Mouse (Mus musculus) embryonic fibroblast, embryonic 13.5 days (primary cell): ENCODE measurements around the gene Rgs12. TPM values are rescaled to one million over a fixed set of nuclear protein-coding genes. Genes with fewer than 3 reads are reported as not detected.

Experiments
- H3K27ac ChIP-seq: 2 replicates; pipeline ENCODE4 v1.5.1; 2012; ENCODE audit warnings: low read length, control low read depth, inconsistent platforms; ENCODE audit not compliant: insufficient read depth
- H3K4me1 ChIP-seq: 2 replicates; pipeline ENCODE4 v1.6.1; 2011; ENCODE audit warnings: low read length; ENCODE audit not compliant: control insufficient read depth, insufficient read depth
- H3K4me3 ChIP-seq: 2 replicates; pipeline ENCODE4 v1.5.1; 2011; ENCODE audit warnings: mild to moderate bottlenecking, control low read depth, low read length; ENCODE audit not compliant: insufficient read depth
- CTCF ChIP-seq: IDR thresholded peaks from 2 replicates; pipeline ENCODE4 v1.5.1; 2011; ENCODE audit warnings: mild to moderate bottlenecking, control low read depth, low read length, moderate library complexity, borderline replicate concordance; ENCODE audit not compliant: insufficient read depth
- POLR2A ChIP-seq: IDR thresholded peaks from 2 replicates; pipeline ENCODE4 v1.6.1; 2011; ENCODE audit warnings: low read depth, mild to moderate bottlenecking, control low read depth, low read length, moderate library complexity
- polyA plus RNA-seq: library from polyadenylated mRNA; stranded (reverse); fragments of >200 nt; gene quantifications from 2 replicates; pipeline ENCODE4 v1.2.4, GENCODE M21; 2011; ENCODE audit warnings: low read depth; ENCODE audit not compliant: missing spikeins, insufficient read length

Gene Rgs12
- polyA plus RNA-seq, 1 experiment: 33.5 TPM

DNA sequence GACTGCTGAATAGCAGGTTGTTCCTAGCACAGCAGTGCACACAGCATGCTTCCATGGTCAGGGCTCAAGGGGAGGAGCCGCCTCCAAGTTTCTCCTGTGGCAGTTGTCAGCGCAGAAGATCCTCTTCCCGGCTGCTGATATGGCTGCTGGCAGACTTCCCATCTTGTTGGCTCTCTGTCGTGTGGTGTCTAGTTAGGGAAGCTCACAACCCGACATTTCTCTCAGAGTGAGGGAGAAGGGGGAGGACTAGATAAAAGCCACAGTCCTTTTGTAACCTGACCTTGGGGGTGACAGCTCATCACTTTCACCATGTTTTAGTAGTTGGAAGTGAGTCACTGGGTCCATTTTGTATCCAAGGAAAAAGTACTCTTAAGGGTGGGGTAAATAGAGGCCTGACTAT is 6.4 kb downstream of the Rgs12 start:
- no peak overlapping the region for H3K27ac ChIP-seq
- no peak for TF ChIP-seq POLR2A
- no peak overlapping the region for H3K4me3 ChIP-seq
- 0 out of 2 replicates have a peak, but pooled peaks cover 8% of the 10 kb centered on the region for H3K4me1 ChIP-seq

DNA sequence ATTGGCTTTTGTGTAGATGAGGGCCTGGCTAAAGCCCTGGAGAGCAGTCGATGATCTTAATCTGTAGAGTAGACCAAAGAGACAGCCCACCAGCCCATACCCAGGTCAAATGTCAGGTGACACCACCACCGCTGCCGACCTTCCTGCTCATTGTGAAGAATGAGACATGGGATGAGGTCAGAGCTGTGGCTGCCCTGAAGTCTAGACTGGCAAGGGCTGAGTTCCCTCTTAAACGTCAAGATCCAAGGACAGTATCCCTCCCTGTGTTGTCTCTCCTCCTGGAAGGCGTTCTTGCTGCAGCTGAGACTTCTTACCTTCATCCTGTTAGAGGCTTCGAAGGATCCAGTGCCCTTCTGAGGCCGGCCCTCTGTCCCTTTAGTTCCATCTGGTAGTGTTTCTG is 6.9 kb downstream of the Rgs12 start:
- no peak overlapping the region for H3K27ac ChIP-seq
- H3K4me3 ChIP-seq: no peak overlapping the region
- H3K4me1 ChIP-seq: 0 out of 2 replicates have a peak, but pooled peaks cover 8% of the 10 kb centered on the region
- TF ChIP-seq CTCF: no peak
- TF ChIP-seq POLR2A: no peak

DNA sequence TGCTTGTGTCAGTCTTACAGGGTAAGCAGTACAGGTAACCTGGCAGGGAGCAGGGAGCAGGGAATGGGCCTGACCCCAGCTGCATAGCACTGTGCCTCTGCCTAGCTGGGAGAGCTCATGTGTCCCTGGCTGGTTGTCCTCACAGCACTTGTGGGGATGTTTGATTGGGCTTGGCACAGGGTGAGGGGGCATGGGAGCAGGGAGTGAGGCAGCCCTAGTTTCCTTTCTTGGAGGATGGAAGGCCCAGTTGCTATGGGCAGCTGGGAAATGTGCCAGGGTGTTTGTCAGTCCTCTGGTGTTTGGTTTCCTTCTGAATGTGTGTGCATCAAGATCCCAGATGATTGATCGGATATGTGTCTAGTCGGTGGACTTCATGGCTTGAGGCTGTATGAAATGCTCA is 7.8 kb downstream of the Rgs12 start:
- 0 out of 2 replicates have a peak, but pooled peaks cover 8% of the 10 kb centered on the region for H3K4me1 ChIP-seq
- H3K4me3 ChIP-seq: no peak overlapping the region
- TF ChIP-seq CTCF (no peak), POLR2A (no peak)
- no peak overlapping the region for H3K27ac ChIP-seq

DNA sequence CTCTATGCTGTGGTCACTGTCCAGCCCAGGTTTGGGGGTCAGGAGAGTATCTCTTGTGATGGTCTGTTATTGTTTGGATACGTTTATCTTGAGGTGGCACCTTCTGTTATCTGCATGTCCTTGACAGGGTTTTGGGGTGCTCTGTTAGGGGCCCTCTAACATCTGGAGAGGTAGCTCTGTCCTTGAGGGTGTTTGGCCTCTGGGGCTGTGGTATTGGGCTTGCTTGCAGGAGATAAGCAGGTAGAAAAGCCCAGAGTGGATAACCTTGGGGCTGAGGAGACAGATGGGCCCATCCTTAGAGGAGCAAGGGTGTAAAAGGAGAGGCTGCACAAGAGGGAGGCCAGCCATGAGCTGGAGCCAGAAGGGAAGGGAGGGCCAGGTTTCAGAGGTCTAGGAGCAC is 10.8 kb downstream of the Rgs12 start:
- TF ChIP-seq CTCF: no peak
- no peak for TF ChIP-seq POLR2A

DNA sequence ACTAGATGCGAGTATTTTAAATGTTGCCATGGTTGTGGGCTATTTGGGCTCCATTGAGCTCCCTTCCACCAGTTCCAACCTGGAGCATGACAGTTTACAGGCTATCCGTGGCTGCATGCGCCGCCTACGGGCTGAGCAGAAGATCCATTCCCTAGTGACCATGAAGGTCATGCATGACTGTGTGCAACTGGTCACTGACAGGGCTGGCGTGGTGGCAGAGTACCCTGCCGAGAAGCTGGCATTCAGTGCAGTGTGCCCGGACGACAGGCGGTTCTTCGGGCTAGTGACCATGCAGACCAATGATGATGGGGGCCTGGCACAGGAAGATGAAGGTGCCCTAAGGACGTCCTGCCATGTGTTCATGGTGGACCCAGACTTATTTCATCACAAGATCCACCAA is 16.3 kb downstream of the Rgs12 start:
- H3K4me1 ChIP-seq: no peaks in the 10 kb centered on the region
- no peak overlapping the region for H3K27ac ChIP-seq
- no peak for TF ChIP-seq CTCF
- no peak for TF ChIP-seq POLR2A
- H3K4me3 ChIP-seq: no peak overlapping the region

More for the DNA sequence above, 10.8 kb downstream of the Rgs12 start:
- Histone ChIP-seq H3K4me3 (no peak overlapping the region), H3K4me1 (0 out of 2 replicates have a peak, but pooled peaks cover 8% of the 10 kb centered on the region), H3K27ac (no peak overlapping the region)

DNA sequence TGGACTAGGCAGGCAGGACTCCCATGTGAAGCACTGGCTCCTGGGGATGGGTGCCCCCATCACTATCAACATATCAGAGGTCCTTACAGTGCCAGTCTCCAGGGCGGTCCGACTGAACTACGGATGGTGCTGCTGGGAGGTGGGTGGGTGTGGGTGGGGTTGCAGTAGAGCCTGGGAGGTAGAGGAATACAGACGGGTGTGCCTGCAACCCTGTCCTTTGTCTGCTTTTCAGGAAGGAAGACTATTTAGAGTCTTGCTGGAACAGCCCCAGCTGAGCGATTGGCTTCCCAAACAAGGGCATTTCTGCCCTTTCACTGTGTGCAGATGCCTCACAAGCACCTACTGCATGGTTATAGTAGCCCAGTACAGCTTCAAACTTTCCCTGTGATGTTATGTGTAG is 19.1 kb downstream of the Rgs12 start:
- Histone ChIP-seq H3K4me1 (0 out of 2 replicates have a peak, but pooled peaks cover 2% of the 10 kb centered on the region), H3K27ac (no peak overlapping the region), H3K4me3 (no peak overlapping the region)
- TF ChIP-seq CTCF (no peak), POLR2A (no peak)

DNA sequence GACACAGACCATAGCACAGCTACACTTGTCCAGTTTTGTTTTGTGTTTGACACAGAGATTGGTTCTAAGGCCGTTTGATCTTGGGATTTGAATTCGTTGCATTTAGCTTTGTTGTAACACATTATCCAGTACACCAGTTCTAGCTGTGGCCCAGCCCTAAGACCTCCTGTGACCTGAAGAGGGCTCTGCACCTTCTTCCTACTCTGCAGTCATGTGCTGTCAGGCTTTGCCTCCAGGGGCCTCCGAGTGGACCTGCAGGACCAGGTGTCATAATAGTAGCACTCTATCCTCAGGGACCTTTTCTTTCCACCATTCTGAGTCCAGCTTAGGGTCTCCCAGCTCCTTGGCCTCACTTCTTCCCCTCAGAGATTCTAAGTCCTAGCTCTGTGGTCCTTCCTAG is 23.2 kb downstream of the Rgs12 start:
- Histone ChIP-seq H3K4me3 (no peak overlapping the region), H3K27ac (no peak overlapping the region), H3K4me1 (0 out of 2 replicates have a peak, but pooled peaks cover 2% of the 10 kb centered on the region)
- TF ChIP-seq CTCF (no peak), POLR2A (no peak)

DNA sequence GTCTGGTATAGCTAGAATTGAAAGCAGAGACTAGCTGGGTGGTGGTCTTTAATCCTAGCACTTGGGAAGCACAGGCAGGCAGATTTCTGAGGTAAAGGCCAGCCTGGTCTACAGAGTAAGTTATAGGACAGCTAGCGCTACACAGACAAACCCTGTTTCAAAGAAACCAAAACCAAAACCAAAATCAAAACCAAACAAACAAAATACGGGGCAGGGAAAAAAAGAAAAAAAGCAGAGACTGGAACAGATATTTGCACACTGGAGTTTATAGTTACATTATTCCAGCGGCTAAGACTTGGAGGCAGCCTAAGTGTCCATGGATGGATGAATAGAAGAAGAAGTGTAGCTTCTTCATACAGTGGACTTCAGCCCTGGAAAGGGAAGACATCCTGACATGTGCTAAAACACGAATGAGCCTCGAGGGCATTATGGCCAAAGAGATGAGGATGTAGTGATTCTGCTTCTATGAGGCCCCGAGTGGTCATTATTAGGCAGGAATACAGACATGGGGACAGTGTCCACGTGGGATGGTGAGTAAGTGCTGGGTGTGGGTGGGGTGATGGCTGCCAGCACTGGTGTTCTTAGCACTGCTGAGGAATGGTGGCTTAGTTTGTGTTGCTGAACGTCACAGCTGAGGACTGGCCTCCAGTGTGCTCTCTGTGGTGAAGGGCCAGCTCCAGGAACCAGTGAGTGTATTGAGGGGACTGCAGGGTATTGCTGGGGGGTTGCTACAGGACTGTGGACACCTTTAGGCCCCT is 24.5 kb downstream of the Rgs12 start:
- H3K4me3 ChIP-seq: no peak overlapping the region
- H3K4me1 ChIP-seq: 0 out of 2 replicates have a peak, but pooled peaks cover 2% of the 10 kb centered on the region
- H3K27ac ChIP-seq: no peak overlapping the region
- TF ChIP-seq POLR2A (no peak), CTCF (no peak)

DNA sequence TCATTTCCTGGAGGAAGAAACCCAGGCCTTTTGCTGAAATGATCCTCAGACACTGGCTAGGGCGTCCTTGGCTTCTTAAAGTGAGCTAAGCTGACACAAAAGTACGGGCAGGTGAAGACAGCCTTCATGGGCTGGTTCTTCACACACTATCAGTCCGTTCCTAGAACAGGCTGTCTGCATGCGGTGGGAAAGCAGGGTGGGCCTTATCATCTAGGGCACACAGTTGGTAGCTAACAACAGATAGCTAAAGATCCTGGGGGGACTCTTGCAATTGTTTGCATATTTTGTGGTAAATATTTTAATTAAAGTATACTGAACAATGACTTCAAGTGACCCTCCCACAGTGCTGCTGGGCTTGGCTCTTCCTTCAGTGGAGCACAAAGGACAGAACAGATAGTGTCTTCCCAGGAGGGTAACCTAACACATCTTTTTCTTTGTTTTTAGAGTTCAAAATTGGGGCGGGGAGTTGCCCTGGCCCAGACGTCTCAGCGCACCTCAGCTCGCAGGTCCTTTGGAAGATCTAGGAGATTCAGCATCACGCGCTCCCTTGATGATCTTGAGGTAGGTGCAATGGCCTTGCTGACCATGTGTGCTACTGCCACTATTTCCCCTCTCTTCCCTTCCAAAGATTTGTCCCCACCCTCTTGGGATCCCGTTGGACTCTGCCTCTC is 25.7 kb downstream of the Rgs12 start:
- 0 out of 2 replicates have a peak, but pooled peaks cover 2% of the 10 kb centered on the region for H3K4me1 ChIP-seq
- no peak overlapping the region for H3K4me3 ChIP-seq
- no peak for TF ChIP-seq CTCF
- no peak for TF ChIP-seq POLR2A
- no peak overlapping the region for H3K27ac ChIP-seq

DNA sequence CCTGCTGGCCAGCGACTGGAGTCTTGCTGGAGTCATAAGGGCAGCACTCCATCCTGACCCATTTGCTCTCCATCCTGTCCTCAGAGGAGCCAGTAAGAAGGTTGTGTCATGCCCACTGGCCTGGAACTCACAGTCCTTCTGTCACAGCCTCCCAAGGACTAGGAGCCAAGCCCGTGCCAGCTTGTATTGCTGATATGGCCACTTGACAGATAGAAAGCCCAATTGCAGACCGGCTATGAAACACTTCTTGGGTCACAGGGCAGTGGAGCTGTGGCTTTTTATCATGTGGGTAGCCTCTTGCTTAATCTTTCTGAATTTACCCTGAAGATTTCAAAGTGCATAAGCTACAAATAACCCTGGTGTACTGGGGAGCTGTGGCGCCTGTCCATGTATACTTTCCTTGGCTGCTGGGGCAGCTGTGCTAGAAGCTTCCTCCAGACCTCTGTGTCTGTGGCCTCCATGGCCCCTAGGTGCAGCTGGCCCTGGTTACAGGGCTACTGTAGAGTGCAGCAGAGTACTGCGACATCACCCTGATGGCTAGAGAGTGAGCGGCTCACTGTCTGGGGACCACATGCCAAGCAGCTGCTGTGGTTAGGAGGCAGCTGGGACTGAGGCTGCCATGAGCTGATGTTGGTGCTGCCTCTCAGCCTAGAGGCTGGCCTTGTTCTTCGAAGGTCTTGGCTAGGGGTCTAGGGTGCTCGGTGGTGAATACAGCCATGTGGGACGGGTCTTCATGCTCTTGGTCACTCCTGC is 27.5 kb downstream of the Rgs12 start:
- Histone ChIP-seq H3K27ac (no peak overlapping the region), H3K4me3 (no peak overlapping the region), H3K4me1 (0 out of 2 replicates have a peak, but pooled peaks cover 2% of the 10 kb centered on the region)
- TF ChIP-seq CTCF: no peak
- no peak for TF ChIP-seq POLR2A
